Mouse (Mus musculus) G1E (cell line): ENCODE results near the gene Hoxb6.

Experiments
- CTCF ChIP-seq: IDR thresholded peaks from 2 replicates; pipeline ENCODE4 v1.5.1; 2012; ENCODE audit warnings: low read depth, low read length, inconsistent platforms, mixed read lengths
- GATA1 ChIP-seq: IDR thresholded peaks from 2 replicates; pipeline ENCODE4 v1.6.1; 2012; ENCODE audit warnings: borderline replicate concordance, low read length, inconsistent platforms, mixed read lengths
- GATA2 ChIP-seq: IDR thresholded peaks from 2 replicates; pipeline ENCODE4 v1.6.1; 2012; ENCODE audit warnings: low read depth, low read length, inconsistent platforms, borderline replicate concordance
- POLR2AphosphoS5 ChIP-seq: IDR thresholded peaks from 2 replicates; pipeline ENCODE4 v1.6.1; 2012; ENCODE audit warnings: low read depth, low read length, inconsistent platforms; ENCODE audit not compliant: insufficient replicate concordance
- TAL1 ChIP-seq: conservative IDR thresholded peaks from 2 replicates; pipeline ENCODE4 v1.6.1; 2012; ENCODE audit warnings: low read depth, low read length, inconsistent platforms, mixed read lengths

DNA sequence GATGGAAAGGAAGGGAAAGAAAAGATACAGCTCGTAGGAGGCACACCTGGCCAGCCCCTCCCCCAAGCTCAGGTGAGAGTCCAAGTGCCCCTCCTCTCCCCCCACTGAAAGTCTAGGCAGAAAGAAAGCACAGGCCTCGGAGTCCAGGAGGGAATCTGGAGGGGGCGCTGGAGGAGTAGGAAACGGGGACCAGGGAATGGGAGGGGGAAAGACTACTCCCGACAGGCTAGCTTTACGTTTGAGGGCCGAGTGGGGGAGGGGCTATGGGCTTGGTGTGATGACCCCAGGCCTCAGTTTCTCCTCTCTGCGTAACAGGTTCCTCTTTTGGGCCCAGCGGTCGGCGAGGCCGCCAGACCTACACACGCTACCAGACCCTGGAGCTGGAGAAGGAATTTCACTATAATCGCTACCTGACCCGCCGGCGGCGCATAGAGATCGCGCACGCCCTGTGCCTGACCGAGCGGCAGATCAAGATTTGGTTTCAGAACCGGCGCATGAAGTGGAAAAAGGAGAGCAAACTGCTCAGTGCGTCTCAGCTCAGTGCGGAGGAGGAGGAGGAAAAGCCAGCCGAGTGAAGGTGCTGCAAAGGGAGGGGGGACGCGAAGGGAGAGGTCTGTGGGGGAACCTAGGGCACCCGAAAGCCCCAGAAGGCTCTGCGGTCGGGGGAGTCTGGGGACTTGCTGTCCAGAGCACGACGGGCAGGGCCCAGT lies 8.2 kb downstream of the Hoxb6 start:
- no peak for TF ChIP-seq CTCF
- TF ChIP-seq POLR2AphosphoS5, result no peak
- no peak for TF ChIP-seq GATA1
- no peak for TF ChIP-seq TAL1
- no peak for TF ChIP-seq GATA2
